Mouse (Mus musculus): ENCODE measurements around the gene Rnf130.

Rnf130 gene

GRCm38 (mm10) chr11:50139571-50139970 lies 114.4 kb downstream of the Rnf130 start:
- no peak for DNase-seq

GRCm38 (mm10) chr11:50145529-50145928 lies 120.4 kb downstream of the Rnf130 start:
- DNase-seq, result no peak

DNA sequence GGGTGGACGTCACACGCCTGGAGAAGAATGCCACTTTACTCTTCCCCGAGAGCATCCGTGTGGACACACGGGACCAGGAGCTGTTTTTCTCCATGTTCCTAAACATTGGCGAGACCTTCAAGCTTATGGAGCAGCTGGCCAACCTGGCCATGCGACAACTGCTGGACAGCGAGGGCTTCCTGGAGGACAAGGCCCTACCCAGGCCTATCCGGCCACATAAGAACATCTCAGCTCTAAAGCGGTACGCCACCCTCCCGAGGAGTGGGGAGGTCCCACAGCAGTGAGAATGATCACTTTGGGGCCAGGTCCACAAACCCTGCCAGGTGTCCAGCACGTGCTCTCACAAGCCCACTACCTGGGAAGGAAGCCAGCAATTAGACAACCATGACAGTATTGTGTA lies 121.0 kb downstream of the Rnf130 start:
- no peak for DNase-seq

DNA sequence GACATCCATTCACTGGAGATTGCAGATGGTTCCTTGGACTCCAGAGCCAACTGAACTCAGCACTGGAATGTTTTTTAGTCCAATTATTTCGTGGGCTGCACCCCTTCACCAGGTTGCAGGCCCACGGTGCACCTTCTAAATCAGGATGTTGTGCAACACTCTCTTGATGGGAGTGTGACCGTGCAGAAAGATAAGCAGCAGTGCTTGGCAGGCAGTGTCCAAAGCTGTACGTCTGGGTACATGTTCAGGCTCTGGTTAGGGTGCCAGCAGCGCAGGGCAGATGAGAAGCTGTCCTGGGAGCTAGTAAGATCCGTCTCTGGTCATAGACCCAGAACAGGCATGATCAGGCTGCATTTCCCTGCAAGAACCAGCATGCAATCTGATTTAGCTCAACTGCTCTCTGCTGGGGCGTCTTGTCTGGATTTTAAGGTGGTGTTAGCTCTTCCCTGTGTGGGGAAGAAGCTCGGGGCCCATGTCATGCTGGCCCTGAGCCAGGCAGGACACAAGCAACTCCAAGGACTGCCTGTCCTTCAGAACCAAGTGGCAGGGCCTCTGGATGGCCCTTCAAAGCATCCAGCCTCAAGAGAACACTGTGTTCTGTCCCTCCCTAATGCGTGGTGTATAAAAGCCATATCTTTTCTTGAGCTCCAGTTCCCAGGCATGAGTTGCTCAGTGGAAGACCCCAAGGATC lies 122.3 kb downstream of the Rnf130 start:
- DNase-seq, result no peak

- DNase-seq, result no peak
Measured at GRCm38 (mm10) chr11:50147958-50148476, 122.9 kb downstream of the Rnf130 start.

DNA sequence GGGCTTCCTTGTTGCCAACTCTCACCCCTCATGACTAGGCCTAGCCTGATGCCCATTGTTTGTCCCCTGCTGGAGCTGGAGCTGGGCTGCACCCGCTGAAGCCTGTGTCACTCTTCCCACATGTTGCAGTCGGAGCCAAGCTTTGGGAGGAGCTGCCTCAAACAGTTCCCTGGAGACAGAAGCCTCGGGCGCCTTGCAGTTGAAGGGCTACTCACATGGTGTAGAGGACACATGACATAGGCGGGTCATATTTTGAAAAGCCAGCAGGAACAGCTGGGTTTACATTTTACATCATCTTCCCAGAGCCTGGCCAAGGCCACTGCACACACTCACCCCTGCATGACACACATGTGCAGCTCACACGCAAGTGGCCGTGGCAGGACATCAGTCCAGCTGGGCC lies 124.1 kb downstream of the Rnf130 start:
- DNase-seq, result no peak

DNA sequence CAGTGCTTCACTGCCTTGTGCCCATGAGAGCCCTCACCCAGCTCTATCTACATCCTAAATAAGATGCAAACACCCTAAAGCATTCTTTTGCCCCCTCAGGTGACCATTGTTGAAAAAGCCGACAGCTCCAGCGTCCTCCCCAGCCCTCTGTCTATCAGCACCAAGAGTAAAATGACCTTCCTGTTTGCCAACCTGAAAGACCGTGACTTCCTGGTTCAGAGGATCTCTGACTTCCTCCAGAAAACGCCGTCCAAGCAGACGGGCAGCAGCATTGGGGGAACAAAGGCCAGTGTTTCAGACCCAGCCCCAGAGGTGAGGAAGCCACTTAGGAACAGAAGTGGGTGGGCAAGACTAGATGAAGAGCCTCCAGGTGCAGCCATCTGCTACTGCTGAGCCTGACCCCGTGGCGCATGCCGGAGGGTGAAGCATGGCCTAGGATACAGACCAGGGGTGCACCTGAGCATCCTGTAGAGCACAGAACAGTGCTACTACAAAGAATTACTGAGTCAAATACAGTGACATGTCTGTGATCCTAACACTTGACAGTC lies 124.5 kb downstream of the Rnf130 start:
- DNase-seq, result no peak

GRCm38 (mm10) chr11:50151374-50151773 lies 126.2 kb downstream of the Rnf130 start:
- DNase-seq, result no peak

- DNase-seq, result peak; percentile 46
Measured at GRCm38 (mm10) chr11:50154166-50154565, 129.0 kb downstream of the Rnf130 start.

All from embryo, embryonic 11 days (tissue).